Mouse (Mus musculus): ENCODE data around the gene Olfr68.
"Not testable (repeated sequence)": the region's sequence is repeated elsewhere in the genome, so short reads cannot be mapped to it uniquely, and the experiment has no call there.

Gene Olfr68

GRCm38 (mm10) chr7:103779598-103779997, at the start of gene Olfr68:
Gene Olfr68, minus strand, starts transcription at chr7:103779698.
- no peak for ATAC-seq (ENCODE audit: insufficient number of reproducible peaks, low FRiP score, low TSS enrichment)

GRCm38 (mm10) chr7:103827808-103828207, 48.3 kb upstream of the Olfr68 start, which contains the start of gene Hbb-bs:
Gene Hbb-bs, minus strand, starts transcription at chr7:103828096.
- no peak for ATAC-seq (ENCODE audit: insufficient number of reproducible peaks, low FRiP score, low TSS enrichment)

GRCm38 (mm10) chr7:103827139-103827538, 47.6 kb upstream of the Olfr68 start:
- ATAC-seq (ENCODE audit: insufficient number of reproducible peaks, low FRiP score, low TSS enrichment): not testable (repeated sequence)

- no peak for ATAC-seq (ENCODE audit: insufficient number of reproducible peaks, low FRiP score, low TSS enrichment)
These were observed 46.9 kb upstream of the Olfr68 start for GRCm38 (mm10) chr7:103826255-103826887.

- no peak for ATAC-seq (ENCODE audit: insufficient number of reproducible peaks, low FRiP score, low TSS enrichment)
These were observed 46.2 kb upstream of the Olfr68 start for GRCm38 (mm10) chr7:103825536-103826254.

- no peak for ATAC-seq (ENCODE audit: insufficient number of reproducible peaks, low FRiP score, low TSS enrichment)
These were observed 45.1 kb upstream of the Olfr68 start for GRCm38 (mm10) chr7:103824597-103824996.

- not testable (repeated sequence) for ATAC-seq (ENCODE audit: insufficient number of reproducible peaks, low FRiP score, low TSS enrichment)
These were observed 35.6 kb upstream of the Olfr68 start for GRCm38 (mm10) chr7:103815085-103815484.

- ATAC-seq (ENCODE audit: insufficient number of reproducible peaks, low FRiP score, low TSS enrichment): no peak
These were observed 34.3 kb upstream of the Olfr68 start, which contains the start of gene Hbb-bt for GRCm38 (mm10) chr7:103813766-103814165. Gene Hbb-bt, minus strand, starts transcription at chr7:103813996.

- not testable (repeated sequence) for ATAC-seq (ENCODE audit: insufficient number of reproducible peaks, low FRiP score, low TSS enrichment)
These were observed 33.7 kb upstream of the Olfr68 start for GRCm38 (mm10) chr7:103813152-103813551.

GRCm38 (mm10) chr7:103812174-103812573, 32.7 kb upstream of the Olfr68 start:
- no peak for ATAC-seq (ENCODE audit: insufficient number of reproducible peaks, low FRiP score, low TSS enrichment)

- ATAC-seq (ENCODE audit: insufficient number of reproducible peaks, low FRiP score, low TSS enrichment): no peak
These were observed 31.8 kb upstream of the Olfr68 start for GRCm38 (mm10) chr7:103811223-103811845.

GRCm38 (mm10) chr7:103810746-103811145, 31.2 kb upstream of the Olfr68 start:
- ATAC-seq (ENCODE audit: insufficient number of reproducible peaks, low FRiP score, low TSS enrichment): no peak

GRCm38 (mm10) chr7:103810296-103810695, 30.8 kb upstream of the Olfr68 start:
- ATAC-seq (ENCODE audit: insufficient number of reproducible peaks, low FRiP score, low TSS enrichment): no peak

GRCm38 (mm10) chr7:103809801-103810155, 30.3 kb upstream of the Olfr68 start:
- ATAC-seq (ENCODE audit: insufficient number of reproducible peaks, low FRiP score, low TSS enrichment): no peak

GRCm38 (mm10) chr7:103808971-103809800, 29.7 kb upstream of the Olfr68 start:
- no peak for ATAC-seq (ENCODE audit: insufficient number of reproducible peaks, low FRiP score, low TSS enrichment)

GRCm38 (mm10) chr7:103808120-103808519, 28.6 kb upstream of the Olfr68 start:
- not testable (repeated sequence) for ATAC-seq (ENCODE audit: insufficient number of reproducible peaks, low FRiP score, low TSS enrichment)

GRCm38 (mm10) chr7:103806856-103807255, 27.4 kb upstream of the Olfr68 start:
- ATAC-seq (ENCODE audit: insufficient number of reproducible peaks, low FRiP score, low TSS enrichment): no peak

- ATAC-seq (ENCODE audit: insufficient number of reproducible peaks, low FRiP score, low TSS enrichment): no peak
These were observed 13.3 kb upstream of the Olfr68 start for GRCm38 (mm10) chr7:103792669-103793388.

GRCm38 (mm10) chr7:103791721-103792120, 12.2 kb upstream of the Olfr68 start, which contains the start of gene Olfr67:
Gene Olfr67, minus strand, starts transcription at chr7:103791821.
- no peak for ATAC-seq (ENCODE audit: insufficient number of reproducible peaks, low FRiP score, low TSS enrichment)

GRCm38 (mm10) chr7:103777652-103778051, 1.8 kb downstream of the Olfr68 start:
- ATAC-seq (ENCODE audit: insufficient number of reproducible peaks, low FRiP score, low TSS enrichment): not testable (repeated sequence)

Measured in cerebellum, adult (tissue).